Mouse (Mus musculus): Measurements from ENCODE around the gene Jak1. TPM values are rescaled to one million over a fixed set of nuclear protein-coding genes. Genes with fewer than 3 reads are reported as not detected.

The Jak1 gene
- polyA plus RNA-seq, 1 experiment from 2014 or later, result 46.3 TPM

GRCm38 (mm10) chr4:101219839-101220238, 45.2 kb downstream of the Jak1 start:
- Histone ChIP-seq H3K4me2 (replicated peaks; ENCODE audit: low read depth) (no peak overlapping the region), H3K27me3 (replicated peaks; ENCODE audit: control insufficient read depth, insufficient read depth, low read length) (no peaks in the 10 kb centered on the region), H3K9ac (ENCODE audit: low read depth, low read length) (no peak overlapping the region), H3K36me3 (ENCODE audit: control insufficient read depth, insufficient read depth) (no peaks in the 10 kb centered on the region), H3K27ac (ENCODE audit: low read depth, low read length) (no peak overlapping the region), H3K9me3 (ENCODE audit: control insufficient read depth) (no peaks in the 10 kb centered on the region), H3K4me3 (ENCODE audit: low read depth, low read length) (no peak overlapping the region), H3K4me1 (replicated peaks; ENCODE audit: control insufficient read depth, insufficient read depth, low read length) (peaks cover 5% of the 10 kb centered on the region; the same call in 1 of the 2 replicates)
- TF ChIP-seq CTCF (IDR thresholded peaks at IDR 0.05; ENCODE audit: low read depth), result no peak
- WGBS, result 72% methylated on average over 2 of the region's 2 CpGs
- no peak for ATAC-seq

DNA sequence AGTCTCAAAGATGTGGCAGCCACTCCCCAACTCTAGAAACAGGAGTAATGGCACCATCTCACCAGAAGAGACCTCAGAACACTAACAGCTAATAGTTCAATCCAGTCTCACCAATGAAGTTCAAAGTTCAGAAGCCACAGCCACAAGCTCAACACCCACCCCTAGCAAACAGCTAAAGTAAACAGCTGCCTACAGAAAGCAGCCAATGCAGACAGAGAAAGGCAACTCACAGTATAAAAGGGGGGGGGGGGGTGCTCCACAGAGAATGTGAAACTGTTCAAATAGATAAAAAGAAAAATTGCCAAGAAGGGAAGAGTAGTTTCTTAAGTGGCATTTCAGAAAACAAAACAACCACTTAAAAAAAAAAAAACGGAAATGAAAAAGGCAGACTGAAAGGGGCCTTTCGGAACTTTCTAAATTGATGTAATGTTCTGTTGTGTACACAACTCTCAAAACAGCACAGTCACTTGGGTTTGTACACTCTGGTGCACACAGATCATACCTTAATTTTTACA, 48.0 kb downstream of the Jak1 start:
- peak; percentile 74 for ATAC-seq
- H3K27me3 ChIP-seq (replicated peaks; ENCODE audit: control insufficient read depth, insufficient read depth, low read length), result no peaks in the 10 kb centered on the region
- no peak overlapping the region for H3K9ac ChIP-seq (ENCODE audit: low read depth, low read length)
- H3K9me3 ChIP-seq (ENCODE audit: control insufficient read depth), result no peaks in the 10 kb centered on the region
- H3K4me2 ChIP-seq (replicated peaks; ENCODE audit: low read depth), result no peak overlapping the region
- H3K27ac ChIP-seq (ENCODE audit: low read depth, low read length), result no peak overlapping the region
- no peak for TF ChIP-seq CTCF (IDR thresholded peaks at IDR 0.05; ENCODE audit: low read depth)
- H3K36me3 ChIP-seq (ENCODE audit: control insufficient read depth, insufficient read depth), result no peaks in the 10 kb centered on the region
- peaks cover 5% of the 10 kb centered on the region; the same call in 1 of the 2 replicates for H3K4me1 ChIP-seq (replicated peaks; ENCODE audit: control insufficient read depth, insufficient read depth, low read length)
- 66% methylated on average over 2 of the region's 2 CpGs for WGBS
- no peak overlapping the region for H3K4me3 ChIP-seq (ENCODE audit: low read depth, low read length)

DNA sequence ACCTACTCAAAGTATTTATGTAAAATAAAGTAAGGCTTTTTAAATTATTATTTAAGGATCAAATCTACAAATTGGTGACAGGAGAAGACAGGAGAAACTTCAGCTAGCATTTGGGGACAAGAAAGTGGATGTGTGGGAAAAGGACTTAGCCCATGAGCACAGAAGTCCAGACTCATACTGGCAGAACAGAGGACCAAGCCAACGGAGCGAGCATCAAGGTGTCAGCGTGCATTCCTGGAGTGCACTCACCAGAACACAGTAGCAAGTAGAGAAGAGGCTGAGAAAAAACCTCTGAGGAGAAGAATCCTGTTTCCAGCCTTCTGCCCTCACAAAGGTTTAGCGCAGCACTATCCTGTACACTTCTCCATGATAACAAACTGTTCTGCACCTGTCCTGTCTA, 48.8 kb downstream of the Jak1 start:
- H3K9me3 ChIP-seq (ENCODE audit: control insufficient read depth), result no peaks in the 10 kb centered on the region
- ATAC-seq, result no peak
- H3K4me3 ChIP-seq (ENCODE audit: low read depth, low read length), result no peak overlapping the region
- no peaks in the 10 kb centered on the region for H3K36me3 ChIP-seq (ENCODE audit: control insufficient read depth, insufficient read depth)
- H3K27ac ChIP-seq (ENCODE audit: low read depth, low read length), result no peak overlapping the region
- H3K4me2 ChIP-seq (replicated peaks; ENCODE audit: low read depth), result no peak overlapping the region
- no peaks in the 10 kb centered on the region for H3K27me3 ChIP-seq (replicated peaks; ENCODE audit: control insufficient read depth, insufficient read depth, low read length)
- TF ChIP-seq CTCF (IDR thresholded peaks at IDR 0.05; ENCODE audit: low read depth), result no peak
- H3K9ac ChIP-seq (ENCODE audit: low read depth, low read length), result no peak overlapping the region
- 86% methylated on average over 4 of the region's 4 CpGs for WGBS
- peaks cover 5% of the 10 kb centered on the region; the same call in 1 of the 2 replicates for H3K4me1 ChIP-seq (replicated peaks; ENCODE audit: control insufficient read depth, insufficient read depth, low read length)

GRCm38 (mm10) chr4:101213477-101213876, 51.6 kb downstream of the Jak1 start:
- Histone ChIP-seq H3K9me3 (ENCODE audit: control insufficient read depth) (no peaks in the 10 kb centered on the region), H3K4me3 (ENCODE audit: low read depth, low read length) (no peak overlapping the region), H3K27ac (ENCODE audit: low read depth, low read length) (no peak overlapping the region), H3K9ac (ENCODE audit: low read depth, low read length) (no peak overlapping the region), H3K36me3 (ENCODE audit: control insufficient read depth, insufficient read depth) (no peaks in the 10 kb centered on the region), H3K4me2 (replicated peaks; ENCODE audit: low read depth) (no peak overlapping the region), H3K4me1 (replicated peaks; ENCODE audit: control insufficient read depth, insufficient read depth, low read length) (peaks cover 5% of the 10 kb centered on the region; the same call in 1 of the 2 replicates), H3K27me3 (replicated peaks; ENCODE audit: control insufficient read depth, insufficient read depth, low read length) (no peaks in the 10 kb centered on the region)
- no peak for TF ChIP-seq CTCF (IDR thresholded peaks at IDR 0.05; ENCODE audit: low read depth)
- ATAC-seq, result no peak
- WGBS, result 70% methylated on average over 2 of the region's 2 CpGs

DNA sequence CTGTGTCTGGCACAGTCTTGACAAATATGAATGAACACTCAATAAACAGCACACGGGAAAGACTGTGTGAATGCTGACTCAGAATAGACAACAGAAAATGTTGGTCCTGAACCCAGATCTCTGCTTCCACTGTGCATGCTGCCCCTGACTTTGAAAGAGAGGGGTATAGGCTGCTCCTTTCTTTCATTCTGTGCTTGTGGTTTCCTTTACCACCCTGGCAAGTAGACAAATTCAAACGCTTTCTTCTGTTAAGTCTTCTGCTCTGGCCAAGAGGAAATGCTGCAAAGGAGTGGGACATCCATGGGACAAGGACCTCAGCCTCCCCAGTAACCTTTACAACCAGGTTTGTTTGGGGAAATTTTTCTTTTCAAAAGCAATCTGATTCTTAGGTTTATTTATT, 57.6 kb downstream of the Jak1 start:
- Histone ChIP-seq H3K4me2 (replicated peaks; ENCODE audit: low read depth) (no peak overlapping the region), H3K27ac (ENCODE audit: low read depth, low read length) (no peak overlapping the region), H3K36me3 (ENCODE audit: control insufficient read depth, insufficient read depth) (no peaks in the 10 kb centered on the region), H3K9me3 (ENCODE audit: control insufficient read depth) (no peaks in the 10 kb centered on the region), H3K27me3 (replicated peaks; ENCODE audit: control insufficient read depth, insufficient read depth, low read length) (no peaks in the 10 kb centered on the region), H3K4me3 (ENCODE audit: low read depth, low read length) (no peak overlapping the region), H3K4me1 (replicated peaks; ENCODE audit: control insufficient read depth, insufficient read depth, low read length) (no peaks in the 10 kb centered on the region; the same call in 1 of the 2 replicates), H3K9ac (ENCODE audit: low read depth, low read length) (no peak overlapping the region)
- 73% methylated on average over 2 of the region's 2 CpGs for WGBS
- no peak for ATAC-seq
- TF ChIP-seq CTCF (IDR thresholded peaks at IDR 0.05; ENCODE audit: low read depth), result no peak

DNA sequence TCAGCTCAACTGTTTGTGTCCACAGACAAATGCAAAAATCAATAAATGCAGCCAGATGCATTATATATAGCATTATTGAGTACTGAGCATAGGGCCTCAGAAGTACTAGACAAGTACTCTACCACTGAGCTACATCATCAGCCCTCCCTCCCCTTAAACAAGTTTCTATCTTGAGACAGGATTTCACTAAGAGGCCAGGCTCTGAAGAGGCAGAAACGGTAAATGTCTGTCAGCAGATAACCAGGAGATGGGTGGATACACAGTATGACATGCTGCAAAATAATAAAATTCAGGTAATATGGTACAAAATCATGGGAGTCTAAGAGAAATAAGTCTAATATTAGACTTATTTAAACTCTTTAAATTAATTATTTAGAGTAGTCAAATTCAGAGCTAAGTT, 61.6 kb downstream of the Jak1 start:
- no peak overlapping the region for H3K9ac ChIP-seq (ENCODE audit: low read depth, low read length)
- 65% methylated on average over 1 of the region's 1 CpGs for WGBS
- no peak for ATAC-seq
- no peaks in the 10 kb centered on the region; the same call in 1 of the 2 replicates for H3K4me1 ChIP-seq (replicated peaks; ENCODE audit: control insufficient read depth, insufficient read depth, low read length)
- no peaks in the 10 kb centered on the region for H3K36me3 ChIP-seq (ENCODE audit: control insufficient read depth, insufficient read depth)
- H3K27ac ChIP-seq (ENCODE audit: low read depth, low read length), result no peak overlapping the region
- no peak for TF ChIP-seq CTCF (IDR thresholded peaks at IDR 0.05; ENCODE audit: low read depth)
- no peaks in the 10 kb centered on the region for H3K27me3 ChIP-seq (replicated peaks; ENCODE audit: control insufficient read depth, insufficient read depth, low read length)
- H3K4me2 ChIP-seq (replicated peaks; ENCODE audit: low read depth), result no peak overlapping the region
- H3K9me3 ChIP-seq (ENCODE audit: control insufficient read depth), result no peaks in the 10 kb centered on the region
- no peak overlapping the region for H3K4me3 ChIP-seq (ENCODE audit: low read depth, low read length)

GRCm38 (mm10) chr4:101202626-101203025, 62.5 kb downstream of the Jak1 start:
- TF ChIP-seq CTCF (IDR thresholded peaks at IDR 0.05; ENCODE audit: low read depth), result no peak
- ATAC-seq, result no peak
- H3K27me3 ChIP-seq (replicated peaks; ENCODE audit: control insufficient read depth, insufficient read depth, low read length), result no peaks in the 10 kb centered on the region
- H3K9ac ChIP-seq (ENCODE audit: low read depth, low read length), result no peak overlapping the region
- no peak overlapping the region for H3K4me3 ChIP-seq (ENCODE audit: low read depth, low read length)
- no peaks in the 10 kb centered on the region for H3K36me3 ChIP-seq (ENCODE audit: control insufficient read depth, insufficient read depth)
- H3K9me3 ChIP-seq (ENCODE audit: control insufficient read depth), result no peaks in the 10 kb centered on the region
- H3K27ac ChIP-seq (ENCODE audit: low read depth, low read length), result no peak overlapping the region
- no peaks in the 10 kb centered on the region; the same call in 1 of the 2 replicates for H3K4me1 ChIP-seq (replicated peaks; ENCODE audit: control insufficient read depth, insufficient read depth, low read length)
- no peak overlapping the region for H3K4me2 ChIP-seq (replicated peaks; ENCODE audit: low read depth)
- 78% methylated on average over 10 of the region's 10 CpGs for WGBS

All from intestine, postnatal 0 days (tissue).